Mouse (Mus musculus) hindbrain, embryonic 13.5 days (tissue): Measurements from ENCODE around the gene Bhlha15. TPM values are rescaled to one million over a fixed set of nuclear protein-coding genes. Genes with fewer than 3 reads are reported as not detected.

Experiments used
- ATAC-seq: fragments of 200-750 bp; cut with Nextera tagmentation; 2 replicates; pipeline ENCODE4 v1.8.0; 2017; ENCODE audit warnings: moderate TSS enrichment; ENCODE audit not compliant: low FRiP score
- H3K27ac ChIP-seq: fragments of 300-500 bp; sonication (generic); 2 replicates; pipeline ENCODE4 v1.5.1; 2015; ENCODE audit warnings: inconsistent platforms, mild to moderate bottlenecking, moderate library complexity
- H3K27me3 ChIP-seq: fragments of 300-500 bp; sonication (generic); 2 replicates; pipeline ENCODE4 v1.6.1; 2015; ENCODE audit warnings: mild to moderate bottlenecking, inconsistent platforms
- H3K36me3 ChIP-seq: fragments of 300-500 bp; sonication (generic); 2 replicates; pipeline ENCODE4 v1.6.1; 2015; ENCODE audit warnings: mild to moderate bottlenecking, inconsistent platforms
- H3K4me1 ChIP-seq: fragments of 300-500 bp; sonication (generic); replicated peaks from 2 replicates; pipeline ENCODE4 v1.6.1; 2015; ENCODE audit warnings: inconsistent platforms
- H3K4me2 ChIP-seq: fragments of 300-500 bp; sonication (generic); 2 replicates; pipeline ENCODE4 v1.6.1; 2015; ENCODE audit warnings: inconsistent platforms, mild to moderate bottlenecking, moderate library complexity
- H3K4me3 ChIP-seq: fragments of 300-500 bp; sonication (generic); 2 replicates; pipeline ENCODE4 v1.5.1; 2015; ENCODE audit warnings: mild to moderate bottlenecking, inconsistent platforms
- H3K9ac ChIP-seq: fragments of 300-500 bp; sonication (generic); 2 replicates; pipeline ENCODE4 v1.6.1; 2015; ENCODE audit warnings: mild to moderate bottlenecking, inconsistent platforms
- H3K9me3 ChIP-seq: fragments of 300-500 bp; sonication (generic); 2 replicates; pipeline ENCODE4 v1.6.1; 2016; ENCODE audit warnings: inconsistent platforms
- WGBS: fragments of 180-500 bp; shearing (Covaris S2); methylation state at CpG from one replicate; pipeline ENCODE4 v1.1.7; 2015; 5-methylcytosine and 5-hydroxymethylcytosine counted together
- polyA plus RNA-seq: library from polyadenylated mRNA; unstranded; fragments of >200 nt; fragmentation: Nextera tagmentation; extraction: Ambion mirVana; gene quantifications from 2 replicates; pipeline ENCODE4 v1.2.1, GENCODE M21; 2015

Bhlha15 gene
- polyA plus RNA-seq, 1 experiment from 2014 or later, result 0.17 TPM

- Histone ChIP-seq H3K27ac (no peak overlapping the region), H3K4me1 (peaks cover 9% of the 10 kb centered on the region), H3K4me2 (no peak overlapping the region), H3K9me3 (no peaks in the 10 kb centered on the region), H3K27me3 (no peaks in the 10 kb centered on the region), H3K4me3 (no peak overlapping the region), H3K9ac (no peak overlapping the region), H3K36me3 (peaks cover 47% of the 10 kb centered on the region)
- 91% methylated on average over 8 of the region's 8 CpGs for WGBS
- no peak for ATAC-seq
These were observed 5.5 kb downstream of the Bhlha15 start for GRCm38 (mm10) chr5:144195567-144195966.

GRCm38 (mm10) chr5:144200616-144201015 is 10.5 kb downstream of the Bhlha15 start:
- no peaks in the 10 kb centered on the region for H3K27me3 ChIP-seq
- H3K9me3 ChIP-seq, result peaks cover 7% of the 10 kb centered on the region; the same call in 1 of the 2 replicates
- no peak overlapping the region for H3K9ac ChIP-seq
- H3K27ac ChIP-seq, result no peak overlapping the region
- no peak overlapping the region for H3K4me3 ChIP-seq
- H3K36me3 ChIP-seq, result peaks cover 88% of the 10 kb centered on the region
- no peak overlapping the region for H3K4me2 ChIP-seq
- no peaks in the 10 kb centered on the region; the same call in 1 of the 2 replicates for H3K4me1 ChIP-seq
- WGBS, result 79% methylated on average over 11 of the region's 11 CpGs
- no peak for ATAC-seq

DNA sequence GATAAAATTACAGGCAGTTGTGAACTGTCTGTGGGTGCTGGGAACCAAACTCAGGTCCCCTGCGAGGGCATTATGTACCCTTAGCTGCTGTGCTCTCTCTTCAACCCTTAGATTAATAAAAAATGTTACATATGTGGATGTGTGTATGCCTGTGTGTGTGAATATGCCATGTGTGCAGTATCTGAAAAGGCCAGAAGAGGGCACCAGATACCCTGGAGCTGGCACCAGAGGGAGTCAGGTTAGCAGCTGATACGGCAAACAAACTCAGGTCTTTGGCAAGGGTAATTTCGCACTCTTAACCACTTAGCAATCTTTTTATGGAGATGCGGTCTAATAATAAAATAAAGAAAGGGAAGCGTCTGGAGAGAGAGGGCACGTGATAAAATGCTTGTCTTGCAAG is 12.3 kb downstream of the Bhlha15 start:
- Histone ChIP-seq H3K9me3 (peaks cover 7% of the 10 kb centered on the region; the same call in 1 of the 2 replicates), H3K36me3 (peaks cover 95% of the 10 kb centered on the region), H3K27me3 (no peaks in the 10 kb centered on the region), H3K4me1 (no peaks in the 10 kb centered on the region; the same call in 1 of the 2 replicates), H3K4me2 (no peak overlapping the region), H3K4me3 (no peak overlapping the region), H3K9ac (no peak overlapping the region), H3K27ac (no peak overlapping the region)
- no peak for ATAC-seq
- WGBS, result 96% methylated on average over 6 of the region's 6 CpGs

DNA sequence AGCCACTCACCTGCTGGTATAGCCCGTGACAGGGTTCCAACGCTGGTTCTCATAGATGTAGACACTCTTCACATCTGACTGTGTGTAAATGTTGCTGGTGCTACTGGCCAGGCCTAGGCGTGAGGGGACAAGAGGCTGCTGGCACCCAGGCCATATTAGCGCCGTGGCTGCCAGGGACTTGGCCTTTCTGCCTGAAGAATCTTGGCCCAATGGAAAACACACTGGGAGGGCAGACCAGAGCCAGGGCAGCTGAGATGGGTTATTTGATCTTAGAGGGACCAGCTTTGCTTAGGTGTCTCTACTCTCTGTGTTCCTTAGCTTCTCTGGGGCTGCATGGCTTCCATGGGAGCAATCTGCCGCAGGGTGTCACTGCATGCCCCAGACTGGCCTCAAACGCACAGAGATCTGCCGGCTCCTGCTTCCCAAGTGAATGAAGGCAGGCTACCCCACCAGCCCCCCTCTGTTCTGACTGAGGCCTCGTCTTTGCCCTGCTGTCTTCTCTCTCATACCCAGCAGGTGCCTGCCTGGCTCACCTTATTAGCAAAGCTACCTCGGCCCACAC is 13.4 kb downstream of the Bhlha15 start:
- no peak overlapping the region for H3K4me3 ChIP-seq
- no peak overlapping the region for H3K27ac ChIP-seq
- H3K4me2 ChIP-seq, result no peak overlapping the region
- H3K36me3 ChIP-seq, result peaks cover 92% of the 10 kb centered on the region
- WGBS, result 93% methylated on average over 10 of the region's 10 CpGs
- ATAC-seq, result no peak
- no peak overlapping the region for H3K9ac ChIP-seq
- no peaks in the 10 kb centered on the region; the same call in 1 of the 2 replicates for H3K4me1 ChIP-seq
- H3K27me3 ChIP-seq, result no peaks in the 10 kb centered on the region
- peaks cover 7% of the 10 kb centered on the region; the same call in 1 of the 2 replicates for H3K9me3 ChIP-seq

DNA sequence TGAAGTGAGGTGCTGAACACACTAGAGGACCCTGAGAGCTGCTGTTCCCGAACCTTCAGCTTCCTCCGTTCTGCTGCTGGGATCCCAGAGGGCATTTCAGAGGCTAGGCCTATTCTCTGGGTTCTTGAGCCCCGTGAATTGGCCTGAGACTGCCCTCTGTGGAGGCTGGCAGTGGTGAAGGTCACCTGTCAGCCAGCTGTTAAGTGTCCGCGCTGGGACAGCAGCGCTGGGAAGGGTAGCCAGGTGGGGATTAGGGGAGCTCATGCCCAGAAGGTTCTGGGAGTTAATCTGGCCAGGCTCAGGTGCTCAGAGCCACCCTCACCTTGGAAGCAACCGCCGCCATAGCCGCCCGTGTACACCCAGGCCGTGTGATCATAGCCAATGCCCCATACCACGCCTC is 14.2 kb downstream of the Bhlha15 start:
- Histone ChIP-seq H3K4me3 (no peak overlapping the region), H3K4me1 (no peaks in the 10 kb centered on the region; the same call in 1 of the 2 replicates), H3K9ac (no peak overlapping the region), H3K27me3 (no peaks in the 10 kb centered on the region), H3K27ac (no peak overlapping the region), H3K9me3 (peaks cover 7% of the 10 kb centered on the region; the same call in 1 of the 2 replicates), H3K36me3 (peaks cover 88% of the 10 kb centered on the region), H3K4me2 (no peak overlapping the region)
- 92% methylated on average over 12 of the region's 12 CpGs for WGBS
- no peak for ATAC-seq

DNA sequence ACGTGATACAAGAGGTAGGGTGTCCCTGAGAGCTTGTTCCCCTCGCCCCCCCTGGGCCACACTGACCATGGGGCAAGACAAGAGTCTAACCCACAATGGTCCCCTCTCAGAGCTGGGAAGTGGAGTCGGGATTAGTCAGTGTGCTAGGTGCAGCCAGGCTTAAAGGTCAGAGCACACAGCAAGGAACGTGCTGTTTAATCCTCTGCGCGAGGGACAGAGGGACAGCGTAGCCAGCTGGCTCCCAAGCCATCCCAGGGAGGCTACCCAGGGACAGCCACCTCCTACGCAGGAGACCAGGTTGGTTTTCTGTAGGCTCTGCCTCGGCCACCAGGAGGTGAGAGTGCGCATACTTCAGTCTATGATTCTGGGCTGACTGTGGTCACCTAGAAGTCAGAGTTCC is 14.8 kb downstream of the Bhlha15 start:
- no peak for ATAC-seq
- Histone ChIP-seq H3K27me3 (no peaks in the 10 kb centered on the region), H3K4me3 (no peak overlapping the region), H3K4me1 (no peaks in the 10 kb centered on the region; the same call in 1 of the 2 replicates), H3K36me3 (peaks cover 90% of the 10 kb centered on the region), H3K9me3 (peaks cover 7% of the 10 kb centered on the region; the same call in 1 of the 2 replicates), H3K27ac (no peak overlapping the region), H3K4me2 (no peak overlapping the region), H3K9ac (no peak overlapping the region)
- WGBS, result 77% methylated on average over 10 of the region's 10 CpGs

DNA sequence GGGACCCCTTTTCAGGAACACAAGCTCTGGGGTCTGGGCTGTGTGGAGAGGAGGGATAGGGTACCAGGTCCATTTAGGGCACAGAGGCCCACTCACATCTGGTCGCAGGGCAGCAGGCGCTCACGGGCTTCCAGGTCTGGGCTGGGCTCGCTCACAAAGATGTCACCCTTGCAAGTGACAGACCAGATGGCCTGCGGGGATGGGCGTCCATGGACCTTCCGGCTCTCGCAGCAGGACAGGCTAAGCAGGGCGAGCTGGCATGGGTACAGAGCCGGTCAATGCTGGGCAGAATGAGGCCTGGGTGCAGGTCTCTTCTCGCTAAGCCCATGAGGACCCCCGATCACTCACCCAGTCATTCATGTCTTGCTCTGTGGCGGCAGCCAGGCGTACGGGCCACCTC is 16.0 kb downstream of the Bhlha15 start:
- H3K4me3 ChIP-seq, result no peak overlapping the region
- ATAC-seq, result no peak
- 93% methylated on average over 15 of the region's 15 CpGs for WGBS

DNA sequence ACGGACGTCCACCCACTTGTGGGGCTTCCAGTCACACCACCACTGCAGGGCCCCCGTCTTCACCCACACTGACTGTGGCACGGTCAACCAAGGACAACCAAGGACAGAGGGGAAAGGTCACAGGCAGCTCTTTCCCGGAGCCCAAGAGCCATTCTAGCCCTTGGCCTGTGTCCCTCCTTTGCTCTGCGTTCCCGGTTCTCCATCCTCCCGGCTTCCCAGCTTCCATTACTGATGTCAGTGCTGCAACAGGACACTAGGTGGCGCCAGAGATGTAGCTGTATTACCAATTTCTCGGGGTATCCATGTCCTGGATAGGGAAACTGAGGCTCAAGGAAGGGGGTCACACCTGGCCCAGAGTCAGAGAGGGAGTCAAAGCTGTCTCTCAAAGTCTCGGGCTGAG is 17.4 kb downstream of the Bhlha15 start:
- H3K4me1 ChIP-seq, result no peaks in the 10 kb centered on the region
- WGBS, result 52% methylated on average over 11 of the region's 11 CpGs
- ATAC-seq, result no peak; the same call in 1 of the 2 replicates
- H3K4me2 ChIP-seq, result no peak overlapping the region
- peaks cover 92% of the 10 kb centered on the region for H3K36me3 ChIP-seq
- H3K27ac ChIP-seq, result no peak overlapping the region
- H3K9ac ChIP-seq, result no peak overlapping the region
- H3K4me3 ChIP-seq, result no peak overlapping the region
- no peaks in the 10 kb centered on the region for H3K27me3 ChIP-seq
- peaks cover 6% of the 10 kb centered on the region; the same call in 1 of the 2 replicates for H3K9me3 ChIP-seq

More for the DNA sequence above, 16.0 kb downstream of the Bhlha15 start:
- H3K27ac ChIP-seq, result no peak overlapping the region
- H3K4me2 ChIP-seq, result no peak overlapping the region
- no peaks in the 10 kb centered on the region for H3K27me3 ChIP-seq
- H3K36me3 ChIP-seq, result peaks cover 90% of the 10 kb centered on the region
- no peaks in the 10 kb centered on the region for H3K4me1 ChIP-seq
- peaks cover 7% of the 10 kb centered on the region; the same call in 1 of the 2 replicates for H3K9me3 ChIP-seq
- H3K9ac ChIP-seq, result no peak overlapping the region

- H3K36me3 ChIP-seq, result peaks cover 80% of the 10 kb centered on the region
- H3K4me3 ChIP-seq, result no peak overlapping the region
- no peaks in the 10 kb centered on the region for H3K9me3 ChIP-seq
- ATAC-seq, result no peak
- no peak overlapping the region for H3K4me2 ChIP-seq
- H3K4me1 ChIP-seq, result peaks cover 6% of the 10 kb centered on the region
- H3K9ac ChIP-seq, result no peak overlapping the region
- WGBS, result 32% methylated on average over 7 of the region's 7 CpGs
- no peaks in the 10 kb centered on the region for H3K27me3 ChIP-seq
- H3K27ac ChIP-seq, result no peak overlapping the region
These were observed 24.4 kb downstream of the Bhlha15 start for GRCm38 (mm10) chr5:144214453-144214852.

- no peak overlapping the region for H3K9ac ChIP-seq
- 89% methylated on average over 2 of the region's 2 CpGs for WGBS
- no peak overlapping the region for H3K27ac ChIP-seq
- no peak overlapping the region for H3K4me3 ChIP-seq
- peaks cover 65% of the 10 kb centered on the region for H3K36me3 ChIP-seq
- ATAC-seq, result no peak
- H3K4me1 ChIP-seq, result peaks cover 12% of the 10 kb centered on the region
- no peaks in the 10 kb centered on the region for H3K27me3 ChIP-seq
- no peak overlapping the region for H3K4me2 ChIP-seq
- H3K9me3 ChIP-seq, result no peaks in the 10 kb centered on the region
These were observed 25.9 kb downstream of the Bhlha15 start for GRCm38 (mm10) chr5:144215992-144216391.

GRCm38 (mm10) chr5:144218061-144218460 is 28.0 kb downstream of the Bhlha15 start:
- H3K4me2 ChIP-seq, result no peak overlapping the region
- H3K9ac ChIP-seq, result no peak overlapping the region
- no peaks in the 10 kb centered on the region for H3K9me3 ChIP-seq
- H3K4me3 ChIP-seq, result no peak overlapping the region
- ATAC-seq, result no peak
- WGBS, result 91% methylated on average over 7 of the region's 7 CpGs
- H3K4me1 ChIP-seq, result peaks cover 30% of the 10 kb centered on the region
- H3K27me3 ChIP-seq, result no peaks in the 10 kb centered on the region
- H3K36me3 ChIP-seq, result peaks cover 47% of the 10 kb centered on the region
- H3K27ac ChIP-seq, result no peak overlapping the region

DNA sequence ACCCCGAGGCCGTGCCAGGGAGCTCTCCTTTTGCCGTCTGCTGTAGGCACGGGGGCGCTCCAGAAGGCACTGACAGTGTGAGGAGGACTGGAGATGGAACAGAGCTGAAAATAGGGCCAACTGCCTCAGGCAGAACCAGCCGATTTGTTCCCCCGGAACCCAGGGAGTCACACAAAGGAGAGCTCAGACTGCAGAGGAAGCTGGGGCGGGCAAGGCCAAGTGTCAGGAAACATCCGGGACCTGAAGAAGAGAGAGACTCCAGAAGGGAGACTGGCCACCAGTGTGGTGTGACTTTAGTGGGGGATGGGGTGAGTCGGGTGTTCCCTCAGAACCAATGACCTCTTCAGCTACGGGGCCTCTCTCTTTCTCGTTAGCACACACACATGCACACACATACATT is 29.2 kb downstream of the Bhlha15 start:
- 75% methylated on average over 12 of the region's 12 CpGs for WGBS

DNA sequence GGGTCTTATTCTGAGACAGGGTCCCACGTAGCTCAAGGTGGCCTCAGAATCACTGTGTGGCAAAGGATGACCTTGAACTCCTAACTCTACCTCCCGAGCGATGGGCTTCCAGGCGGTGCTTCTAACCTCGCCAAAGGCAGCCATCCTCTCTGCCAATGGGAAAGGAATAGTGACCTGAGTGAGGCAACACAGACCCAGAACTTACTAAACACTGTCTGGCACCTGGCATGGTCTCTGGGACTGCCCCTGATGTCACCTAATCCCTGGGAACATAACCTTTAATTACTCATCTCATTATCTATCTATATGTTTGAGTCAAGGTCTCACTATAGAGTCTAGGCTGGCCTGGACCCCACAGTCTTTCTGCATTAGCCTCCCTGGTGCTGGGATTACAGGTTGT is 29.9 kb downstream of the Bhlha15 start:
- H3K4me2 ChIP-seq, result no peak overlapping the region
- peaks cover 39% of the 10 kb centered on the region for H3K4me1 ChIP-seq
- H3K9ac ChIP-seq, result no peak overlapping the region
- peaks cover 29% of the 10 kb centered on the region for H3K36me3 ChIP-seq
- H3K27me3 ChIP-seq, result no peaks in the 10 kb centered on the region
- no peaks in the 10 kb centered on the region for H3K9me3 ChIP-seq
- WGBS, result 94% methylated on average over 5 of the region's 5 CpGs
- no peak for ATAC-seq
- H3K27ac ChIP-seq, result no peak overlapping the region
- H3K4me3 ChIP-seq, result no peak overlapping the region

More for the DNA sequence above, 29.2 kb downstream of the Bhlha15 start:
- H3K4me3 ChIP-seq, result no peak overlapping the region
- no peak for ATAC-seq
- H3K4me2 ChIP-seq, result no peak overlapping the region
- H3K27ac ChIP-seq, result no peak overlapping the region
- peaks cover 34% of the 10 kb centered on the region for H3K4me1 ChIP-seq
- no peaks in the 10 kb centered on the region for H3K27me3 ChIP-seq
- peaks cover 35% of the 10 kb centered on the region for H3K36me3 ChIP-seq
- H3K9me3 ChIP-seq, result no peaks in the 10 kb centered on the region
- H3K9ac ChIP-seq, result no peak overlapping the region
